Mouse (Mus musculus) brain, adult 10 weeks (tissue): ENCODE measurements around the gene Acot4. TPM values are rescaled to one million over a fixed set of nuclear protein-coding genes. Genes with fewer than 3 reads are reported as not detected.

ENCODE experiments used
- polyA plus RNA-seq: library from polyadenylated mRNA; stranded (reverse); fragments of 350-450 nt; fragmentation: Illumina TruSeq; extraction: RNeasy Lipid Tissue Mini Kit (QIAGEN cat#74804); gene quantifications from one replicate; pipeline ENCODE4 v1.2.3, GENCODE M21; 2015; ENCODE audit warnings: low read depth, low replicate concordance

Gene Acot4
- polyA plus RNA-seq: 1.4 TPM

GRCm38 (mm10) chr12:84038241-84038640 lies at the start of gene Acot4:
Acot4 (plus strand) TSS chr12:84038379.

GRCm38 (mm10) chr12:84009171-84009965 lies 28.8 kb upstream of the Acot4 start, which contains the start of gene Acot1:
Acot1 (plus strand) TSS chr12:84009490.

GRCm38 (mm10) chr12:84038691-84039111 lies 522 bp downstream of the Acot4 start, which contains the start of gene Gm49366:
Gm49366 (plus strand) TSS chr12:84038935.

GRCm38 (mm10) chr12:84051937-84052474 lies 13.8 kb downstream of the Acot4 start, which contains the start of gene Acot3:
Acot3 (plus strand) TSS chr12:84052144.

GRCm38 (mm10) chr12:84068986-84069385 lies 30.8 kb downstream of the Acot4 start, which contains the start of gene Acot5:
Acot5 (plus strand) TSS chr12:84069325.

Other genes starting within 250 kb of the Acot4 start
- 42.0 TPM for gene Numb, start 116.4 kb upstream of the Acot4 start, polyA plus RNA-seq
- gene Riox1, start 87.8 kb upstream of the Acot4 start, polyA plus RNA-seq: 10.2 TPM
- not detected for gene Heatr4, start 53.5 kb upstream of the Acot4 start, polyA plus RNA-seq
- gene Acot2, start 50.5 kb upstream of the Acot4 start, polyA plus RNA-seq: 5.5 TPM
- gene Acot1, start 28.9 kb upstream of the Acot4 start, polyA plus RNA-seq: 35.0 TPM
- gene Gm49366, start 556 bp downstream of the Acot4 start, polyA plus RNA-seq: not detected
- gene Acot3, start 13.8 kb downstream of the Acot4 start, polyA plus RNA-seq: 1.8 TPM
- 3.6 TPM for gene Acot5, start 30.9 kb downstream of the Acot4 start, polyA plus RNA-seq
- gene Acot6, start 62.3 kb downstream of the Acot4 start, polyA plus RNA-seq: 5.0 TPM
- gene Dnal1, start 76.0 kb downstream of the Acot4 start, polyA plus RNA-seq: 63.1 TPM
- 3.8 TPM for gene Pnma1, start 110.1 kb downstream of the Acot4 start, polyA plus RNA-seq
- gene Elmsan1, start 180.5 kb downstream of the Acot4 start, polyA plus RNA-seq: 6.4 TPM
- 51.7 TPM for gene Ptgr2, start 246.9 kb downstream of the Acot4 start, polyA plus RNA-seq